Mouse (Mus musculus) left cerebral cortex, adult 6 months (tissue): ENCODE measurements around the gene Taf15. TPM values are rescaled to one million over a fixed set of nuclear protein-coding genes. Genes with fewer than 3 reads are reported as not detected.

Experiments
- long read RNA-seq, 2 experiments: library from polyadenylated mRNA; unstranded; transcript quantifications; one replicate each; pipeline ENCODE4 v2.0.0; 2019 to 2020
- polyA plus RNA-seq: library from polyadenylated mRNA; unstranded; fragments of <200 nt; fragmentation: Nextera tagmentation; gene quantifications from 2 replicates; pipeline ENCODE4 v1.2.3, GENCODE M21; 2021

Taf15 gene
- polyA plus RNA-seq: 0.81 and 0.97 TPM in 2 replicates
- long read RNA-seq, experiment 1, partial matches to known transcripts: 0 of 1 reads
- long read RNA-seq, experiment 1, other reads (novel, unspliced or antisense): 1 of 1 reads
- long read RNA-seq, experiment 2: 0 reads

GRCm38 (mm10) chr11:83472324-83473234 is at the start of gene Taf15:
Gene Taf15, plus strand, starts transcription at chr11:83473086.

GRCm38 (mm10) chr11:83429355-83429754 is 43.5 kb upstream of the Taf15 start, which contains the start of gene Gas2l2:
Gene Gas2l2, minus strand, starts transcription at chr11:83429455.

GRCm38 (mm10) chr11:83437377-83437776 is 35.5 kb upstream of the Taf15 start, which contains the start of gene 1700020L24Rik:
Gene 1700020L24Rik, plus strand, starts transcription at chr11:83437677.

GRCm38 (mm10) chr11:83462711-83463244 is 10.1 kb upstream of the Taf15 start, which contains the start of gene Mmp28:
Gene Mmp28, minus strand, starts transcription at chr11:83463071.

GRCm38 (mm10) chr11:83522075-83522474 is 49.2 kb downstream of the Taf15 start, which contains the start of gene Heatr9:
Gene Heatr9, minus strand, starts transcription at chr11:83522175.

GRCm38 (mm10) chr11:83530360-83530759 is 57.5 kb downstream of the Taf15 start, which contains the start of gene Ccl5:
Gene Ccl5, minus strand, starts transcription at chr11:83530518.

Other genes starting within 250 kb of the Taf15 start
- gene Slfn14, start 186.4 kb upstream of the Taf15 start, polyA plus RNA-seq: not detected in 2 replicates
- gene Ap2b1, start 174.1 kb upstream of the Taf15 start, polyA plus RNA-seq: 65.4 and 103 TPM in 2 replicates
- gene Pex12, start 170.5 kb upstream of the Taf15 start, polyA plus RNA-seq: 8.9 and 11.4 TPM in 2 replicates
- 22.6 and 32.3 TPM in 2 replicates for gene Rasl10b, start 63.9 kb upstream of the Taf15 start, polyA plus RNA-seq
- gene Gas2l2, start 43.6 kb upstream of the Taf15 start, polyA plus RNA-seq: 0.29 TPM in 2 replicates
- gene 1700020L24Rik, start 35.4 kb upstream of the Taf15 start, polyA plus RNA-seq: 0.82 and 1.1 TPM in 2 replicates
- gene Mmp28, start 10.0 kb upstream of the Taf15 start, polyA plus RNA-seq: 1.0 and 2.0 TPM in 2 replicates
- gene Heatr9, start 49.1 kb downstream of the Taf15 start, polyA plus RNA-seq: not detected in 2 replicates
- 0.74 and 5.3 TPM in 2 replicates for gene Ccl5, start 57.4 kb downstream of the Taf15 start, polyA plus RNA-seq
- gene Ccl9, start 105.5 kb downstream of the Taf15 start, polyA plus RNA-seq: 0.67 and 2.3 TPM in 2 replicates
- 3.0 TPM in 2 replicates for gene Ccl6, start 120.0 kb downstream of the Taf15 start, polyA plus RNA-seq
- not detected in 2 replicates for gene Rpl9-ps1, start 172.5 kb downstream of the Taf15 start, polyA plus RNA-seq
- 1.0 and 1.1 TPM in 2 replicates for gene Ccl3, start 176.3 kb downstream of the Taf15 start, polyA plus RNA-seq
- gene Ccl4, start 189.5 kb downstream of the Taf15 start, polyA plus RNA-seq: 0.78 and 1.6 TPM in 2 replicates
- 2.4 and 3.2 TPM in 2 replicates for gene Wfdc17, start 230.9 kb downstream of the Taf15 start, polyA plus RNA-seq
- gene Wfdc18, start 235.9 kb downstream of the Taf15 start, polyA plus RNA-seq: 9.6 and 12.4 TPM in 2 replicates